Mouse (Mus musculus) forebrain, embryonic 12.5 days (tissue): ENCODE data around the gene Tex2. TPM values are rescaled to one million over a fixed set of nuclear protein-coding genes. Genes with fewer than 3 reads are reported as not detected.
"Not testable (repeated sequence)": the region's sequence is repeated elsewhere in the genome, so short reads cannot be mapped to it uniquely, and the experiment has no call there.

Source experiments
- ATAC-seq: fragments of 200-750 bp; cut with Nextera tagmentation; 2 replicates; pipeline ENCODE4 v1.8.0; 2017; ENCODE audit warnings: moderate TSS enrichment; ENCODE audit not compliant: low FRiP score
- H3K27ac ChIP-seq: fragments of 300-500 bp; sonication (generic); 2 replicates; pipeline ENCODE4 v1.5.1; 2016; ENCODE audit warnings: mild to moderate bottlenecking
- H3K27me3 ChIP-seq: fragments of 300-500 bp; sonication (generic); 2 replicates; pipeline ENCODE4 v1.6.1; 2016; ENCODE audit warnings: mild to moderate bottlenecking
- H3K36me3 ChIP-seq: fragments of 300-500 bp; sonication (generic); replicated peaks from 2 replicates; pipeline ENCODE4 v1.6.1; 2016; ENCODE audit warnings: mild to moderate bottlenecking
- H3K4me1 ChIP-seq: fragments of 300-500 bp; sonication (generic); 2 replicates; pipeline ENCODE4 v1.6.1; 2016
- H3K4me2 ChIP-seq: fragments of 300-500 bp; sonication (generic); 2 replicates; pipeline ENCODE4 v1.6.1; 2016; ENCODE audit warnings: mild to moderate bottlenecking, moderate library complexity
- H3K4me3 ChIP-seq: fragments of 300-500 bp; sonication (generic); replicated peaks from 2 replicates; pipeline ENCODE4 v1.5.1; 2016; ENCODE audit warnings: mild to moderate bottlenecking
- H3K9ac ChIP-seq: fragments of 300-500 bp; sonication (generic); 2 replicates; pipeline ENCODE4 v1.6.1; 2016; ENCODE audit warnings: mild to moderate bottlenecking
- H3K9me3 ChIP-seq: fragments of 300-500 bp; sonication (generic); 2 replicates; pipeline ENCODE4 v1.6.1; 2016
- WGBS: fragments of 180-500 bp; shearing (Covaris S2); methylation state at CpG from one replicate; pipeline ENCODE4 v1.1.7; 2016; 5-methylcytosine and 5-hydroxymethylcytosine counted together
- polyA plus RNA-seq: library from polyadenylated mRNA; unstranded; fragments of >200 nt; fragmentation: Nextera tagmentation; extraction: Ambion mirVana; gene quantifications from 2 replicates; pipeline ENCODE4 v1.2.1, GENCODE M21; 2016

Gene Tex2
- polyA plus RNA-seq, 1 experiment from 2014 or later: 10.7 TPM

GRCm38 (mm10) chr11:106639356-106639692 lies 26.1 kb upstream of the Tex2 start:
- no peak overlapping the region for H3K9ac ChIP-seq
- H3K36me3 ChIP-seq: no peaks in the 10 kb centered on the region
- H3K27ac ChIP-seq: peak overlapping the region; percentile 21; the same call in 1 of the 2 replicates
- no peaks in the 10 kb centered on the region for H3K9me3 ChIP-seq
- H3K27me3 ChIP-seq: 0 out of 2 replicates have a peak, but pooled peaks cover 5% of the 10 kb centered on the region
- peak; percentile 60; the same call in 1 of the 2 replicates for ATAC-seq
- no peak overlapping the region for H3K4me3 ChIP-seq
- peaks cover 28% of the 10 kb centered on the region for H3K4me1 ChIP-seq
- WGBS: 5% methylated on average over 5 of the region's 5 CpGs
- 0 out of 2 replicates have a peak overlapping the region, but pooled peaks have one; percentile 6 for H3K4me2 ChIP-seq

GRCm38 (mm10) chr11:106638551-106639355 lies 25.5 kb upstream of the Tex2 start:
- peak; percentile 36; the same call in 1 of the 2 replicates for ATAC-seq
- Histone ChIP-seq H3K4me3 (no peak overlapping the region), H3K27me3 (0 out of 2 replicates have a peak, but pooled peaks cover 5% of the 10 kb centered on the region), H3K27ac (0 out of 2 replicates have a peak overlapping the region, but pooled peaks have one; percentile 15), H3K9ac (no peak overlapping the region), H3K4me2 (0 out of 2 replicates have a peak overlapping the region, but pooled peaks have one; percentile 6), H3K9me3 (no peaks in the 10 kb centered on the region), H3K4me1 (peaks cover 28% of the 10 kb centered on the region), H3K36me3 (no peaks in the 10 kb centered on the region)
- 18% methylated on average over 9 of the region's 9 CpGs for WGBS

GRCm38 (mm10) chr11:106637754-106638153 lies 24.5 kb upstream of the Tex2 start:
- H3K9ac ChIP-seq: no peak overlapping the region
- 11% methylated on average over 7 of the region's 7 CpGs for WGBS
- H3K4me2 ChIP-seq: no peak overlapping the region
- no peaks in the 10 kb centered on the region for H3K36me3 ChIP-seq
- H3K27me3 ChIP-seq: 0 out of 2 replicates have a peak, but pooled peaks cover 5% of the 10 kb centered on the region
- H3K9me3 ChIP-seq: peaks cover 5% of the 10 kb centered on the region; the same call in 1 of the 2 replicates
- H3K4me1 ChIP-seq: peaks cover 28% of the 10 kb centered on the region
- no peak overlapping the region for H3K27ac ChIP-seq
- H3K4me3 ChIP-seq: no peak overlapping the region
- no peak for ATAC-seq

GRCm38 (mm10) chr11:106635946-106636345 lies 22.7 kb upstream of the Tex2 start:
- H3K4me1 ChIP-seq: peaks cover 28% of the 10 kb centered on the region
- H3K9me3 ChIP-seq: peaks cover 12% of the 10 kb centered on the region
- no peak overlapping the region for H3K27ac ChIP-seq
- H3K9ac ChIP-seq: no peak overlapping the region
- no peak for ATAC-seq
- H3K4me3 ChIP-seq: no peak overlapping the region
- H3K4me2 ChIP-seq: no peak overlapping the region
- 0 out of 2 replicates have a peak, but pooled peaks cover 5% of the 10 kb centered on the region for H3K27me3 ChIP-seq
- H3K36me3 ChIP-seq: no peaks in the 10 kb centered on the region
- WGBS: 53% methylated on average over 2 of the region's 2 CpGs

- H3K27ac ChIP-seq, H3K4me3 ChIP-seq, H3K9ac ChIP-seq, H3K36me3 ChIP-seq, ATAC-seq, H3K4me2 ChIP-seq, H3K27me3 ChIP-seq: not testable (repeated sequence)
- peaks cover 12% of the 10 kb centered on the region for H3K9me3 ChIP-seq
- H3K4me1 ChIP-seq: peaks cover 17% of the 10 kb centered on the region
- WGBS: 93% methylated on average over 3 of the region's 3 CpGs
Measured at GRCm38 (mm10) chr11:106634175-106634574, 21.0 kb upstream of the Tex2 start.

GRCm38 (mm10) chr11:106633456-106633855 lies 20.2 kb upstream of the Tex2 start:
- WGBS: 95% methylated on average over 2 of the region's 2 CpGs
- Histone ChIP-seq H3K4me2 (no peak overlapping the region), H3K27ac (no peak overlapping the region), H3K4me3 (no peak overlapping the region), H3K36me3 (no peaks in the 10 kb centered on the region), H3K9me3 (peaks cover 12% of the 10 kb centered on the region), H3K27me3 (0 out of 2 replicates have a peak, but pooled peaks cover 5% of the 10 kb centered on the region), H3K4me1 (peaks cover 9% of the 10 kb centered on the region), H3K9ac (no peak overlapping the region)
- no peak for ATAC-seq

- H3K9me3 ChIP-seq: peaks cover 6% of the 10 kb centered on the region
- H3K36me3 ChIP-seq: no peaks in the 10 kb centered on the region
- H3K27ac ChIP-seq: no peak overlapping the region
- no peaks in the 10 kb centered on the region for H3K4me1 ChIP-seq
- no peaks in the 10 kb centered on the region for H3K27me3 ChIP-seq
- no peak overlapping the region for H3K9ac ChIP-seq
- no peak for ATAC-seq
- H3K4me2 ChIP-seq: no peak overlapping the region
- 26% methylated on average over 6 of the region's 6 CpGs for WGBS
- no peak overlapping the region for H3K4me3 ChIP-seq
Measured at GRCm38 (mm10) chr11:106627692-106628091, 14.5 kb upstream of the Tex2 start.

- 0 out of 2 replicates have a peak, but pooled peaks cover 3% of the 10 kb centered on the region for H3K4me1 ChIP-seq
- H3K9me3 ChIP-seq: no peaks in the 10 kb centered on the region
- no peaks in the 10 kb centered on the region for H3K27me3 ChIP-seq
- H3K27ac ChIP-seq: no peak overlapping the region
- no peaks in the 10 kb centered on the region for H3K36me3 ChIP-seq
- WGBS: 57% methylated on average over 3 of the region's 3 CpGs
- no peak for ATAC-seq
- no peak overlapping the region for H3K9ac ChIP-seq
- no peak overlapping the region for H3K4me3 ChIP-seq
- no peak overlapping the region for H3K4me2 ChIP-seq
Measured at GRCm38 (mm10) chr11:106625577-106625976, 12.4 kb upstream of the Tex2 start.

GRCm38 (mm10) chr11:106623629-106624028 lies 10.4 kb upstream of the Tex2 start:
- Histone ChIP-seq H3K27me3 (no peaks in the 10 kb centered on the region), H3K9ac (no peak overlapping the region), H3K4me3 (no peak overlapping the region), H3K4me1 (0 out of 2 replicates have a peak, but pooled peaks cover 3% of the 10 kb centered on the region), H3K36me3 (no peaks in the 10 kb centered on the region), H3K9me3 (no peaks in the 10 kb centered on the region), H3K27ac (no peak overlapping the region), H3K4me2 (no peak overlapping the region)
- WGBS: 72% methylated on average over 2 of the region's 2 CpGs
- ATAC-seq: no peak

GRCm38 (mm10) chr11:106622056-106622455 lies 8.8 kb upstream of the Tex2 start:
- Histone ChIP-seq H3K36me3 (no peaks in the 10 kb centered on the region), H3K27me3 (no peaks in the 10 kb centered on the region), H3K27ac (no peak overlapping the region), H3K9ac (no peak overlapping the region), H3K4me2 (no peak overlapping the region), H3K4me3 (no peak overlapping the region), H3K4me1 (0 out of 2 replicates have a peak, but pooled peaks cover 3% of the 10 kb centered on the region), H3K9me3 (no peaks in the 10 kb centered on the region)
- 78% methylated on average over 8 of the region's 8 CpGs for WGBS
- no peak for ATAC-seq

- H3K9ac ChIP-seq, H3K4me1 ChIP-seq, H3K27me3 ChIP-seq, H3K36me3 ChIP-seq, H3K9me3 ChIP-seq, H3K4me2 ChIP-seq, H3K27ac ChIP-seq, H3K4me3 ChIP-seq, ATAC-seq: not testable (repeated sequence)
- 85% methylated on average over 4 of the region's 4 CpGs for WGBS
Measured at GRCm38 (mm10) chr11:106618768-106619167, 5.5 kb upstream of the Tex2 start.

- Histone ChIP-seq H3K9ac (no peak overlapping the region), H3K27ac (no peak overlapping the region), H3K9me3 (no peaks in the 10 kb centered on the region), H3K27me3 (no peaks in the 10 kb centered on the region), H3K36me3 (no peaks in the 10 kb centered on the region), H3K4me1 (peaks cover 7% of the 10 kb centered on the region; the same call in 1 of the 2 replicates), H3K4me3 (no peak overlapping the region), H3K4me2 (no peak overlapping the region)
- ATAC-seq: no peak
- 84% methylated on average over 13 of the region's 13 CpGs for WGBS
Measured at GRCm38 (mm10) chr11:106617821-106618580, 4.8 kb upstream of the Tex2 start.
